Mouse (Mus musculus): ENCODE data around the gene Tango2.

The Tango2 gene

GRCm38 (mm10) chr16:18265024-18265423 is 82.9 kb downstream of the Tango2 start:
- no peak for DNase-seq (ENCODE audit: low read depth in 2 of 2, low spot score in 2 of 2)

DNA sequence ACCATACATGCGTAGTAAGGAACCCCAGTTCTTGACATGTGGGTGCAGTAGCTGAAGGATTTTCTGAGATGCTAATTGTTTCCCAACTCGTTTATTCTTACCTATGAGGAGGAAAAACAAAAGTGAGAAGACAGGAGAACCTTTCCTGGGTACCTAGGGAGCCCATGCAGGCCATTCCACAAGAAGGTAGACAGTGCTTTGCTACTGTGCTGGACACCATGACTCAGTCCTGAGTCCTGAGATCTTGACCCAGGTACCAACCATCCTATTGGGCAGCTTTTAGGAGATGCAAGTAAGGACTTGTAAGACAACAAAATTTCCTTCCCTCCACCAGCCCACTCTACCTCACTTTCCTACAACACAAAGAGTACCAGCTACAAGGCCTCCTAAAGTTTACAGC is 89.7 kb downstream of the Tango2 start, which contains the start of gene Gm49776:
Gene Gm49776 (minus strand): TSS at position 101 of the 400 bp plus-strand sequence.
- no peak for DNase-seq (ENCODE audit: low read depth in 2 of 2, low spot score in 2 of 2)

GRCm38 (mm10) chr16:18253866-18254265 is 94.0 kb downstream of the Tango2 start:
- no peak for DNase-seq (ENCODE audit: low read depth in 2 of 2, low spot score in 2 of 2)

DNA sequence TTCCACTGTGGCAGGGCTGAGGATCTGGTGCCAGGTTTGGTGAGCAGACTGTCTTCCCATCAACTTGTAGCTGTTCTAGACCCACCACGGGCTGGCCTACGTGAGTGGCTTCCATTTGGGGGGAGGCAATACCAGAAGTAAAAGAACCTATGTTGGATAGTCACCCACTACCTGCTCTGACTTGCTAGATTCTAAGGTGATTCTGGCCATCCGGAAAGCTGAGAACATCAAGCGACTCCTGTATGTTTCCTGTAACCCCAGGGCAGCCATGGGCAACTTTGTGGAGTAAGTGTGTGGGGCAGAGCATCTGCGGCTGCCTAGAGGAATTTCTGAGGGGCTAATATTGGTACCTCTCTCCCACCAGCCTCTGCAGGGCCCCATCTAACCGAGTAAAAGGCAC is 95.2 kb downstream of the Tango2 start:
- DNase-seq (ENCODE audit: low read depth in 2 of 2, low spot score in 2 of 2), result no peak

DNA sequence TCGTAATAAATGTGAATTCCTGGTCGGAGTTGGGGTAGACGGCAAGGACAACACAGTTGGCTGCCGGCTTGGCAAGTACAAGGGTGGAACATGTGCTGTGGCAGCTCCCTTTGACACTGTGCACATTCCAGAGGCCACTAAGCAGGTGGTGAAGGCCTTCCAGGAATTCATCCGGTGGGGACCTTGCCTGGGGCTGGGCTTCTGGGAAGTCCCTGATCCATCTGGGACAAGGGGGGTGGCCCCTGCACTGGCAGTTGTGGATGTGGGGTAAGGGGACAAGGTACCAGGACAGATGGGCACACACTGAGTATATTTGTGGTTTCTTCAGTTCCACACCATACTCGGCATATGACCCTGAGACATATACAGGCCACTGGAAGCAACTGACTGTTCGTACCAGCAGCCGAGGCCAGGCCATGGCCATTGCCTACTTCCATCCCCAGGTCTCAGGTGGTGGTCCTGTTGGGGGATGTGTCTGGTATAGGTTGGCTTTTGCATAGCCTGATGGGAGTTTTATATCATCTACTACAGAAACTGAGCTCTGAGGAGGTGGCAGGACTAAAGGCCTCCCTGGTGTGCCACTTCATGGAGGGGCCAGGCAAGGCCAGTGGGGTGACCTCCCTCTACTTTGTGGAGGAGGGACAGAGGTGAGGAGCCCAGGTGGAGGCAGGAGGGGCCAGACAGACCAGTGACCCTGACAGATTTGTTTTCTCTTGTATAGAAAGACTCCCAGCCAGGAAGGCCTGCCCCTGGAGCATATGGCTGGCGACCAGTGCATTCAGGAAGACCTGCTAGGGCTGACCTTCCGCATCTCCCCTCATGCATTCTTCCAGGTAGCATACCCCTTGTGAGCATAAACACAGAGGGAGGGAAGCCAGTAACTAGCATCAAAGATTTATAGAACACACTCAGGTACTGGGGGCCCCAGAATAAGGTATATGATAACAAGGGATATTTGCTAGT is 96.8 kb downstream of the Tango2 start:
- no peak for DNase-seq (ENCODE audit: low read depth in 2 of 2, low spot score in 2 of 2)

Data from CD8-positive naive resting alpha-beta T cell, adult 2 months (primary cell).